Comparison of ENCODE assay signal across 9 mouse cellular contexts in the genomic region with DNA sequence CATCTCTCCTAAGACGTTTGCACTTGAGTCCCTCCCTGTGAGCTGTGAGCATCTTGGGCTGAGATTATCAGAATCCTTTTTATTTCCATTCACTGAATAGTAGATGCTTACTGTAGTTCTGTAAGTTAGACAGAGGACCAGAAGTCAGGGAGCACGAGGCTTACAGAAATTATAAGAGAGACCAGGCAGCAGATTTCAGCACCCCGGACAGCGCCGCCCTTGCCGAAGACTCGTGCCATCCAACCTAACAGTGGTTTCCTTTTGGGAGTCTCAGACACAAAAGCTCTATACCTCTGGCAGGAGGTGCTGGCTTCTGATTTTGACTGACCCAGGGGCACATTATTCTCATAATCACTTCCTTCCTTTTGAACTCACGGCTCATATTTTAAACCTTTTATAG. TPM values are rescaled to one million over a fixed set of nuclear protein-coding genes. Genes with fewer than 3 reads are reported as not detected.
DNase-seq lines count a peak whose midpoint lies in the region; ATAC-seq and TF ChIP-seq lines count a peak whose summit lies in the region.
"Had no signal": no experiment of that assay in that cellular context is flagged by ENCODE, and none has a peak within 500 bp of the region (broad histone marks: within the 10 kb centered on the region; RNA-seq: fewer than 3 reads in every experiment).

No protein-coding gene starts in this region.

- WGBS in hindbrain, postnatal 0 days, result 15% methylated on average over 8 of the region's 8 CpGs
- WGBS in hindbrain, embryonic 13.5 days, result 19% methylated on average over 8 of the region's 8 CpGs

- dilution Hi-C loops in CH12.LX (cut with MboI; ENCODE audit: extremely low pct_ligation_motif_present, extremely low pct_unique_long_range_greater_than_20kb, low sequenced_read_pairs), result no loop called here

- TF ChIP-seq POLR2A in CH12.LX (IDR thresholded peaks at IDR 0.05; ENCODE audit: low read depth, low read length), result no peak

- ATAC-seq in hindbrain, postnatal 0 days, result no peak
- no peak for ATAC-seq in hindbrain, embryonic 13.5 days (ENCODE audit: low FRiP score)

- H3K4me2 ChIP-seq in hindbrain, postnatal 0 days (ENCODE audit: low read depth, low read length), result no peak overlapping the region
- no peak overlapping the region for H3K4me2 ChIP-seq in hindbrain, embryonic 13.5 days
- H3K4me2 ChIP-seq in CH12.LX (ENCODE audit: insufficient read depth, low read depth, poor library complexity, severe bottlenecking), result no peak overlapping the region
- H3K4me2 ChIP-seq: neural tube, embryonic 12.5 days had no signal

- no peaks in the 10 kb centered on the region for H3K79me2 ChIP-seq in CH12.LX (replicated peaks; ENCODE audit: control insufficient read depth, extremely low read depth, insufficient read depth, poor library complexity, severe bottlenecking)

- H3K9ac ChIP-seq in hindbrain, postnatal 0 days (replicated peaks; ENCODE audit: low read length), result no peak overlapping the region
- H3K9ac ChIP-seq in hindbrain, embryonic 13.5 days, result no peak overlapping the region
- H3K9ac ChIP-seq in CH12.LX (ENCODE audit: insufficient read depth, low read depth), result no peak overlapping the region
- H3K9ac ChIP-seq: neural tube, embryonic 12.5 days had no signal

- TF ChIP-seq EP300 in CH12.LX (IDR thresholded peaks at IDR 0.05; ENCODE audit: low read length), result no peak

- no peaks in the 10 kb centered on the region for H3K36me3 ChIP-seq in hindbrain, postnatal 0 days (ENCODE audit: insufficient read depth, low read length)
- no peaks in the 10 kb centered on the region for H3K36me3 ChIP-seq in hindbrain, embryonic 13.5 days
- H3K36me3 ChIP-seq in CH12.LX (replicated peaks in 1 of 2; ENCODE audit: control insufficient read depth in 1 of 2, insufficient read depth in 1 of 2, low read length in 1 of 2), result no peaks in the 10 kb centered on the region
- H3K36me3 ChIP-seq: neural tube, embryonic 12.5 days had no signal

- DNase-seq in hindbrain, postnatal 0 days (ENCODE audit: low spot score), result peak; percentile 23
- peak; percentile 38 for DNase-seq in CH12.LX (ENCODE audit: extremely low read depth)
- DNase-seq in c-Kit-positive CD71-negative TER-119-negative erythroid progenitor cells, embryonic 14.5 days (ENCODE audit: low read depth), result peak; percentile 64
- DNase-seq in lung, postnatal 14 days, result peak; percentile 66
- DNase-seq in layer of hippocampus, adult 11-12 months (ENCODE audit: low spot score), result no peak
- no peak for DNase-seq in right cerebral cortex, adult 18-20 months
- DNase-seq in cerebellum, adult 9-10 months, result no peak

- H3K9me3 ChIP-seq in hindbrain, postnatal 0 days (ENCODE audit: low read length), result no peaks in the 10 kb centered on the region
- no peaks in the 10 kb centered on the region for H3K9me3 ChIP-seq in hindbrain, embryonic 13.5 days
- peaks cover 7% of the 10 kb centered on the region for H3K9me3 ChIP-seq in CH12.LX (replicated peaks; ENCODE audit: low read length)
- H3K9me3 ChIP-seq: neural tube, embryonic 12.5 days had no signal

- no peaks in the 10 kb centered on the region for H3K27me3 ChIP-seq in hindbrain, postnatal 0 days (ENCODE audit: insufficient read depth, low read length)
- H3K27me3 ChIP-seq in hindbrain, embryonic 13.5 days, result peaks cover 13% of the 10 kb centered on the region; the same call in 1 of the 2 replicates
- peaks cover 36% of the 10 kb centered on the region for H3K27me3 ChIP-seq in CH12.LX (replicated peaks)
- H3K27me3 ChIP-seq: neural tube, embryonic 12.5 days had no signal

- no peak for TF ChIP-seq CTCF in hindbrain, postnatal 0 days (IDR thresholded peaks at IDR 0.05; ENCODE audit: low read depth)
- TF ChIP-seq CTCF in CH12.LX (conservative IDR thresholded peaks at IDR 0.05 in 1 of 2, IDR thresholded peaks at IDR 0.05 in 1 of 2; ENCODE audit: low read depth in 2 of 2, low read length in 2 of 2), result no peak

- no peaks in the 10 kb centered on the region for H3K4me1 ChIP-seq in hindbrain, postnatal 0 days (ENCODE audit: insufficient read depth, low read length)
- no peaks in the 10 kb centered on the region for H3K4me1 ChIP-seq in hindbrain, embryonic 13.5 days (replicated peaks)
- no peaks in the 10 kb centered on the region for H3K4me1 ChIP-seq in CH12.LX (ENCODE audit: control insufficient read depth in 1 of 2, insufficient read depth in 2 of 2)
- H3K4me1 ChIP-seq: neural tube, embryonic 12.5 days had no signal

- in situ Hi-C loops in CH12.LX (cut with MboI; ENCODE audit: low pct_ligation_motif_present, low pct_unique_long_range_greater_than_20kb, low sequenced_read_pairs), result loop anchor here (5.0 kb wide), 2 partner anchors 34 to 64 kb away; no protein-coding TSS in a partner anchor

- no peak for TF ChIP-seq RAD21 in CH12.LX (IDR thresholded peaks at IDR 0.05; ENCODE audit: low read depth, low read length)

- no peak overlapping the region for H3K27ac ChIP-seq in hindbrain, postnatal 0 days
- no peak overlapping the region for H3K27ac ChIP-seq in hindbrain, embryonic 13.5 days
- no peak overlapping the region for H3K27ac ChIP-seq in CH12.LX (ENCODE audit: insufficient read depth, low read depth)
- H3K27ac ChIP-seq: neural tube, embryonic 12.5 days had no signal

- H3K4me3 ChIP-seq in hindbrain, postnatal 0 days (ENCODE audit: low read length), result no peak overlapping the region
- no peak overlapping the region for H3K4me3 ChIP-seq in hindbrain, embryonic 13.5 days
- H3K4me3 ChIP-seq in CH12.LX (replicated peaks in 1 of 3; ENCODE audit: low read depth in 2 of 3, low read length in 2 of 3, poor library complexity in 1 of 3), result no peak overlapping the region
- H3K4me3 ChIP-seq: neural tube, embryonic 12.5 days had no signal

TF ChIP-seq in CH12.LX, 34 proteins besides CTCF, POLR2A, EP300 and RAD21:
- TF ChIP-seq USF2 (conservative IDR thresholded peaks at IDR 0.05; ENCODE audit: low read depth, low read length) (no peak), POLR2AphosphoS2 (IDR thresholded peaks at IDR 0.05; ENCODE audit: low read depth, low read length) (no peak), ZNF384 (IDR thresholded peaks at IDR 0.05; ENCODE audit: low read depth, low read length) (no peak), MXI1 (IDR thresholded peaks at IDR 0.05; ENCODE audit: low read depth, low read length) (peak; percentile 50; the same call in 1 of the 2 replicates)

RNA-seq across cellular contexts. Expression of gene Sec14l3, which starts 12.0 kb away (rescaled TPM):
- 0.36 and 1.6 TPM in 2 replicates for total RNA-seq in hindbrain, postnatal 0 days (2014; rRNA removed)
- 1.7 and 1.8 TPM in 2 replicates for polyA plus RNA-seq in hindbrain, postnatal 0 days (2015; fragmentation: Nextera tagmentation; extraction: Ambion mirVana)
- 0.08 and 0.35 TPM in 2 replicates for polyA plus RNA-seq in hindbrain, embryonic 13.5 days (2015; fragmentation: Nextera tagmentation; extraction: Ambion mirVana)
- total RNA-seq in CH12.LX (2012; rRNA removed), result 0.21 TPM in 1 of 2 replicates, not detected in the other
- total RNA-seq in CH12.LX (2014; rRNA removed), result not detected in 2 replicates
- not detected in 2 replicates for polyA plus RNA-seq in CH12.LX (2012; ENCODE audit: insufficient read length, low read depth)
- polyA plus RNA-seq: neural tube, embryonic 12.5 days had no signal

RNA-seq across cellular contexts. Expression of gene Mtfp1, which starts 18.6 kb away (rescaled TPM):
- total RNA-seq in hindbrain, postnatal 0 days (2014; rRNA removed), result 14.8 and 20.4 TPM in 2 replicates
- polyA plus RNA-seq in hindbrain, postnatal 0 days (2015; fragmentation: Nextera tagmentation; extraction: Ambion mirVana), result 17.7 TPM in 2 replicates
- 5.7 and 6.2 TPM in 2 replicates for polyA plus RNA-seq in hindbrain, embryonic 13.5 days (2015; fragmentation: Nextera tagmentation; extraction: Ambion mirVana)
- total RNA-seq in CH12.LX (2012; rRNA removed) (30.0 and 41.0 TPM in 2 replicates), CH12.LX (2014; rRNA removed) (22.1 and 22.3 TPM in 2 replicates)
- 27.0 and 27.7 TPM in 2 replicates for polyA plus RNA-seq in CH12.LX (2012; ENCODE audit: insufficient read length, low read depth)

RNA-seq across cellular contexts. Expression of gene Sec14l4, which starts 45.4 kb away (rescaled TPM):
- not detected in 2 replicates for total RNA-seq in hindbrain, postnatal 0 days (2014; rRNA removed)
- polyA plus RNA-seq in hindbrain, postnatal 0 days (2015; fragmentation: Nextera tagmentation; extraction: Ambion mirVana), result not detected in 2 replicates
- not detected in 2 replicates for polyA plus RNA-seq in hindbrain, embryonic 13.5 days (2015; fragmentation: Nextera tagmentation; extraction: Ambion mirVana)
- total RNA-seq in CH12.LX (2012; rRNA removed), result 0.47 and 0.55 TPM in 2 replicates
- 0.42 and 0.46 TPM in 2 replicates for total RNA-seq in CH12.LX (2014; rRNA removed)
- 2.2 and 3.5 TPM in 2 replicates for polyA plus RNA-seq in CH12.LX (2012; ENCODE audit: insufficient read length, low read depth)

RNA-seq across cellular contexts. Expression of gene Sec14l2, which starts 46.6 kb away (rescaled TPM):
- 13.4 and 13.9 TPM in 2 replicates for total RNA-seq in hindbrain, postnatal 0 days (2014; rRNA removed)
- 8.1 and 9.5 TPM in 2 replicates for polyA plus RNA-seq in hindbrain, postnatal 0 days (2015; fragmentation: Nextera tagmentation; extraction: Ambion mirVana)
- 2.3 and 3.4 TPM in 2 replicates for polyA plus RNA-seq in hindbrain, embryonic 13.5 days (2015; fragmentation: Nextera tagmentation; extraction: Ambion mirVana)
- total RNA-seq in CH12.LX (2012; rRNA removed) (21.5 and 26.1 TPM in 2 replicates), CH12.LX (2014; rRNA removed) (21.9 and 24.2 TPM in 2 replicates)
- polyA plus RNA-seq in CH12.LX (2012; ENCODE audit: insufficient read length, low read depth), result 16.7 and 19.0 TPM in 2 replicates

RNA-seq across cellular contexts. Expression of gene Rnf215, which starts 58.4 kb away (rescaled TPM):
- total RNA-seq in hindbrain, postnatal 0 days (2014; rRNA removed), result 84.3 and 90.4 TPM in 2 replicates
- 49.7 and 51.0 TPM in 2 replicates for polyA plus RNA-seq in hindbrain, postnatal 0 days (2015; fragmentation: Nextera tagmentation; extraction: Ambion mirVana)
- 42.9 and 44.0 TPM in 2 replicates for polyA plus RNA-seq in hindbrain, embryonic 13.5 days (2015; fragmentation: Nextera tagmentation; extraction: Ambion mirVana)
- total RNA-seq in CH12.LX (2012; rRNA removed) (24.8 and 25.0 TPM in 2 replicates), CH12.LX (2014; rRNA removed) (14.9 and 18.2 TPM in 2 replicates)
- 22.5 and 24.3 TPM in 2 replicates for polyA plus RNA-seq in CH12.LX (2012; ENCODE audit: insufficient read length, low read depth)

Comparison
In these comparisons a context has a peak if more than half of its experiments do, and no peak if none do; other contexts are left out.
1. DNase-seq: peak in hindbrain, postnatal 0 days (single experiment), CH12.LX (single experiment), c-Kit-positive CD71-negative TER-119-negative erythroid progenitor cells, embryonic 14.5 days (single experiment) and lung, postnatal 14 days (single experiment); none in layer of hippocampus, adult 11-12 months (single experiment), right cerebral cortex, adult 18-20 months (single experiment) and cerebellum, adult 9-10 months (single experiment).